In the genomic region with DNA sequence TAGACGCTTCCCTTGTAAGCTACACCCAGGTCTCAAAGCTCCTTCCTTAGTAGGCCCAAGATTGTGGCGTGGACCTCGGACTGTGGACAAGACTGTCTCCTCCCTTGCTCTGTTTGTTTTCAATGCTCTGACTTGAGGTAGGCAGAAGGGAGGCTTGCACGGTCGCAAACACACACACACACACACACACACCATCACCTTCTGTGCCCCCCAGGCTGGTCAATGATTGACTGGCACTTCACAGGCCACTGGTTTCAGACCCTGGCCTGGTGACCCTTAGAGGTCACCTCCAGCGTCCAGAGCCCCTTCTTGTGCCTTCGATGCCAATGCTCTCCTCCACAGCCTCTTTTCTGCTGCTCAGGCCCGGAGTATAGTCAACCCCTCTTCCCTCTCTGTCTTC, we compare ENCODE assay signal across 10 mouse cellular contexts. TPM values are rescaled to one million over a fixed set of nuclear protein-coding genes. Genes with fewer than 3 reads are reported as not detected.
DNase-seq lines count a peak whose midpoint lies in the region; ATAC-seq and TF ChIP-seq lines count a peak whose summit lies in the region.
"Had no signal": no experiment of that assay in that cellular context is flagged by ENCODE, and none has a peak within 500 bp of the region (broad histone marks: within the 10 kb centered on the region; RNA-seq: fewer than 3 reads in every experiment).

No protein-coding gene starts in this region.

- no peaks in the 10 kb centered on the region for H3K9me3 ChIP-seq in lung, embryonic 15.5 days
- H3K9me3 ChIP-seq in hindbrain, embryonic 12.5 days (replicated peaks): no peaks in the 10 kb centered on the region
- no peaks in the 10 kb centered on the region for H3K9me3 ChIP-seq in kidney, postnatal 0 days (replicated peaks; ENCODE audit: low read length)

- peak overlapping the region; percentile 72 for H3K27ac ChIP-seq in lung, embryonic 15.5 days
- peak overlapping the region; percentile 32; the same call in 1 of the 2 replicates for H3K27ac ChIP-seq in hindbrain, embryonic 12.5 days
- H3K27ac ChIP-seq in kidney, postnatal 0 days: peak overlapping the region; percentile 89
- H3K27ac ChIP-seq in small intestine, adult 2 months (ENCODE audit: insufficient read depth, low read depth, low read length): peak overlapping the region; percentile 80

- H3K9ac ChIP-seq in lung, embryonic 15.5 days: peak overlapping the region; percentile 27
- H3K9ac ChIP-seq in hindbrain, embryonic 12.5 days: peak overlapping the region; percentile 24
- peak overlapping the region; percentile 42; the same call in 1 of the 2 replicates for H3K9ac ChIP-seq in kidney, postnatal 0 days (ENCODE audit: low read depth, low read length)

- DNase-seq in lung, postnatal 25 days (ENCODE audit: low spot score): no peak
- no peak for DNase-seq in kidney, postnatal 0 days (ENCODE audit: low spot score)
- DNase-seq in right cerebral cortex, postnatal 25 days: no peak
- no peak for DNase-seq in frontal cortex, postnatal 25 days (ENCODE audit: low spot score in 2 of 2)
- DNase-seq in right cerebral cortex, adult 18-20 months: no peak
- DNase-seq: heart, adult 18-20 months had no signal

- no peak for TF ChIP-seq CTCF in kidney, postnatal 0 days (IDR thresholded peaks at IDR 0.05; ENCODE audit: low read depth)
- no peak for TF ChIP-seq CTCF in small intestine, adult 2 months (IDR thresholded peaks at IDR 0.05; ENCODE audit: extremely low read depth, insufficient read length, insufficient replicate concordance, low read depth, low read length)

- WGBS in lung, embryonic 15.5 days: 39% methylated on average over 8 of the region's 8 CpGs
- 41% methylated on average over 8 of the region's 8 CpGs for WGBS in hindbrain, embryonic 12.5 days
- 25% methylated on average over 8 of the region's 8 CpGs for WGBS in kidney, postnatal 0 days
- WGBS in small intestine, adult 2 months: 30% methylated on average over 8 of the region's 8 CpGs

- no peaks in the 10 kb centered on the region for H3K36me3 ChIP-seq in lung, embryonic 15.5 days
- H3K36me3 ChIP-seq in hindbrain, embryonic 12.5 days: no peaks in the 10 kb centered on the region
- no peaks in the 10 kb centered on the region for H3K36me3 ChIP-seq in kidney, postnatal 0 days (ENCODE audit: insufficient read depth, low read length)
- no peaks in the 10 kb centered on the region for H3K36me3 ChIP-seq in small intestine, adult 2 months (ENCODE audit: control insufficient read depth, insufficient read depth, low read length)

- H3K4me2 ChIP-seq in lung, embryonic 15.5 days: peak overlapping the region; percentile 46
- H3K4me2 ChIP-seq in hindbrain, embryonic 12.5 days (replicated peaks): peak overlapping the region; percentile 38
- H3K4me2 ChIP-seq in kidney, postnatal 0 days (ENCODE audit: low read length): peak overlapping the region; percentile 21

- no peak for TF ChIP-seq POLR2A in small intestine, adult 2 months (IDR thresholded peaks at IDR 0.05; ENCODE audit: low read depth, low read length)

- peaks cover 29% of the 10 kb centered on the region for H3K4me1 ChIP-seq in lung, embryonic 15.5 days
- H3K4me1 ChIP-seq in hindbrain, embryonic 12.5 days: peaks cover 35% of the 10 kb centered on the region
- H3K4me1 ChIP-seq in kidney, postnatal 0 days (replicated peaks; ENCODE audit: insufficient read depth, low read length): peaks cover 20% of the 10 kb centered on the region
- peaks cover 7% of the 10 kb centered on the region for H3K4me1 ChIP-seq in small intestine, adult 2 months (ENCODE audit: control insufficient read depth, insufficient read depth, insufficient read length, low read length)

- no peaks in the 10 kb centered on the region for H3K27me3 ChIP-seq in lung, embryonic 15.5 days
- H3K27me3 ChIP-seq in hindbrain, embryonic 12.5 days: peaks cover 31% of the 10 kb centered on the region
- no peaks in the 10 kb centered on the region for H3K27me3 ChIP-seq in kidney, postnatal 0 days (ENCODE audit: insufficient read depth, low read length)
- H3K27me3 ChIP-seq in small intestine, adult 2 months (ENCODE audit: control insufficient read depth, insufficient read depth, low read length): no peaks in the 10 kb centered on the region

- H3K4me3 ChIP-seq in lung, embryonic 15.5 days: peak overlapping the region; percentile 11; the same call in 1 of the 2 replicates
- H3K4me3 ChIP-seq in hindbrain, embryonic 12.5 days: no peak overlapping the region
- H3K4me3 ChIP-seq in kidney, postnatal 0 days (replicated peaks; ENCODE audit: low read depth, low read length): no peak overlapping the region; the same call in 1 of the 2 replicates
- H3K4me3 ChIP-seq in small intestine, adult 2 months (ENCODE audit: low read depth, low read length): 0 out of 2 replicates have a peak overlapping the region, but pooled peaks have one; percentile 17

- 0 out of 2 replicates have a peak, but pooled peaks have one; percentile 4 for ATAC-seq in lung, embryonic 15.5 days (ENCODE audit: borderline replicate concordance, extremely low read depth, low FRiP score, low TSS enrichment)
- no peak for ATAC-seq in hindbrain, embryonic 12.5 days (ENCODE audit: low FRiP score)
- ATAC-seq in kidney, postnatal 0 days (replicated peaks; ENCODE audit: low FRiP score, low read depth): peak; percentile 59

RNA-seq across cellular contexts. Expression of a gene that starts 3.4 kb away (rescaled TPM):
- polyA plus RNA-seq in lung, embryonic 15.5 days (2015; fragmentation: Nextera tagmentation; extraction: Ambion mirVana): 37.2 and 39.4 TPM in 2 replicates
- polyA plus RNA-seq in hindbrain, embryonic 12.5 days (2016; fragmentation: Nextera tagmentation; extraction: Ambion mirVana): 25.9 and 26.9 TPM in 2 replicates
- polyA plus RNA-seq in kidney, postnatal 0 days (2015; fragmentation: Nextera tagmentation; extraction: Ambion mirVana): 36.1 and 41.1 TPM in 2 replicates
- polyA plus RNA-seq in small intestine, adult 2 months (2012; rRNA removed): 40.2 and 105 TPM in 2 replicates

RNA-seq across cellular contexts. Expression of a gene that starts 8.6 kb away (rescaled TPM):
- polyA plus RNA-seq in lung, embryonic 15.5 days (2015; fragmentation: Nextera tagmentation; extraction: Ambion mirVana): 13.0 and 14.7 TPM in 2 replicates
- 9.1 and 10.2 TPM in 2 replicates for polyA plus RNA-seq in hindbrain, embryonic 12.5 days (2016; fragmentation: Nextera tagmentation; extraction: Ambion mirVana)
- 16.1 and 17.4 TPM in 2 replicates for polyA plus RNA-seq in kidney, postnatal 0 days (2015; fragmentation: Nextera tagmentation; extraction: Ambion mirVana)
- polyA plus RNA-seq in small intestine, adult 2 months (2012; rRNA removed): 26.0 and 52.1 TPM in 2 replicates

RNA-seq across cellular contexts. Expression of a gene that starts 22.6 kb away (rescaled TPM):
- 0.12 TPM in 1 of 2 replicates, not detected in the other for polyA plus RNA-seq in lung, embryonic 15.5 days (2015; fragmentation: Nextera tagmentation; extraction: Ambion mirVana)
- polyA plus RNA-seq in hindbrain, embryonic 12.5 days (2016; fragmentation: Nextera tagmentation; extraction: Ambion mirVana): 1.0 and 1.1 TPM in 2 replicates
- polyA plus RNA-seq in kidney, postnatal 0 days (2015; fragmentation: Nextera tagmentation; extraction: Ambion mirVana): 3.5 and 3.7 TPM in 2 replicates
- polyA plus RNA-seq in small intestine, adult 2 months (2012; rRNA removed): not detected in 2 replicates

RNA-seq across cellular contexts. Expression of a gene that starts 25.3 kb away (rescaled TPM):
- polyA plus RNA-seq in lung, embryonic 15.5 days (2015; fragmentation: Nextera tagmentation; extraction: Ambion mirVana): 5.1 and 7.5 TPM in 2 replicates
- polyA plus RNA-seq in hindbrain, embryonic 12.5 days (2016; fragmentation: Nextera tagmentation; extraction: Ambion mirVana): 0.31 and 1.7 TPM in 2 replicates
- polyA plus RNA-seq in kidney, postnatal 0 days (2015; fragmentation: Nextera tagmentation; extraction: Ambion mirVana): 1.8 and 2.1 TPM in 2 replicates
- 0.24 and 0.42 TPM in 2 replicates for polyA plus RNA-seq in small intestine, adult 2 months (2012; rRNA removed)
- polyA plus RNA-seq: thymus, postnatal 0 days had no signal

RNA-seq across cellular contexts. Expression of a gene that starts 29.9 kb away (rescaled TPM):
- polyA plus RNA-seq in lung, embryonic 15.5 days (2015; fragmentation: Nextera tagmentation; extraction: Ambion mirVana): 76.8 and 78.0 TPM in 2 replicates
- polyA plus RNA-seq in hindbrain, embryonic 12.5 days (2016; fragmentation: Nextera tagmentation; extraction: Ambion mirVana): 158 and 159 TPM in 2 replicates
- polyA plus RNA-seq in kidney, postnatal 0 days (2015; fragmentation: Nextera tagmentation; extraction: Ambion mirVana): 155 and 158 TPM in 2 replicates
- 17.2 and 37.7 TPM in 2 replicates for polyA plus RNA-seq in small intestine, adult 2 months (2012; rRNA removed)

Comparison
In these comparisons a context has a peak if more than half of its experiments do, and no peak if none do; other contexts are left out.
1. H3K27ac ChIP-seq: peak in every context shown above with its lines; median percentile 89 in kidney, postnatal 0 days; 80 in small intestine, adult 2 months; 72 in lung, embryonic 15.5 days; 32 in hindbrain, embryonic 12.5 days.
2. H3K4me3 ChIP-seq: peak in lung, embryonic 15.5 days (single experiment) and small intestine, adult 2 months (single experiment); none in hindbrain, embryonic 12.5 days (single experiment) and kidney, postnatal 0 days (single experiment).
3. Peak in every context shown above with its lines, with median percentiles within 50 percentile points of each other: H3K4me2 ChIP-seq and H3K9ac ChIP-seq.